In the genomic region with DNA sequence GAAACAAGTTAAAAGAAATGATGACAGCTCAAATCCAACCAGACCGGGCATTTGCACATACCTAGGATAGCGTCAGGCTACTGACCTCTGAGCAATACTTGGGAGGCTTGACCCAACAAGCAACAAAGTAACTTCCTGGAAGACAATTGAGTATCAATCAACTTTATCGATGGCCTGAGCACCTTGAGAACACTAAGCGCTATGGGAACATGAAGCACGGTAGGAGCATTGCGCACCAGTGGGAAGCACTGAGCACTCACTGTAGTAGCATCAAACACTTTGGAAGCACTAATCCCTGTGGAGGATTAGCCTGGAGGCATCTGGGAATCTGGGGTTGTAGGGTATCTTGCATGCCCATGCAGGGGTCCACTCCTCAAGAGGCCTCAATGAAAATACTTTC, we compare ENCODE assay signal across 18 mouse cellular contexts.
"Had no signal": no experiment of that assay in that cellular context is flagged by ENCODE, and none has a peak within 500 bp of the region (broad histone marks: within the 10 kb centered on the region; RNA-seq: fewer than 3 reads in every experiment).

No protein-coding gene starts in this region.

- DNase-seq: lung, adult 18-20 months; lung, embryonic 14.5 days; lung, postnatal 10 days; lung, postnatal 4 days; midbrain, embryonic 14.5 days; retina, postnatal 1 day; right cerebral cortex, adult 18-20 months; right cerebral cortex, postnatal 25 days; right cerebral cortex, postnatal 4 days; spleen, adult 18-20 months; thymus, adult 18-20 months; thymus, postnatal 14 days; thymus, postnatal 36 days had no signal

- H3K27ac ChIP-seq: midbrain, embryonic 10.5 days; neural tube, embryonic 13.5 days had no signal

- H3K4me3 ChIP-seq: midbrain, embryonic 10.5 days; midbrain, embryonic 12.5 days; neural tube, embryonic 13.5 days; neural tube, embryonic 15.5 days had no signal

- H3K9me3 ChIP-seq: neural tube, embryonic 13.5 days; neural tube, embryonic 15.5 days had no signal

- H3K4me2 ChIP-seq: lung, embryonic 14.5 days; midbrain, embryonic 12.5 days; neural tube, embryonic 13.5 days; neural tube, embryonic 15.5 days had no signal

- H3K9ac ChIP-seq: lung, embryonic 14.5 days; midbrain, embryonic 12.5 days; neural tube, embryonic 13.5 days; neural tube, embryonic 15.5 days had no signal

- H3K36me3 ChIP-seq: midbrain, embryonic 12.5 days; neural tube, embryonic 15.5 days had no signal

- H3K4me1 ChIP-seq: midbrain, embryonic 10.5 days; midbrain, embryonic 12.5 days; neural tube, embryonic 13.5 days; neural tube, embryonic 15.5 days had no signal

- ATAC-seq: midbrain, embryonic 16.5 days had no signal

- H3K27me3 ChIP-seq: midbrain, embryonic 12.5 days; neural tube, embryonic 13.5 days; neural tube, embryonic 15.5 days had no signal
